Mouse (Mus musculus): ENCODE data around the gene Klb.
A peak's percentile ranks its signal among the peaks of the same experiment; 100 is the strongest.
"Not testable (repeated sequence)": the region's sequence is repeated elsewhere in the genome, so short reads cannot be mapped to it uniquely, and the experiment has no call there.

Klb gene

DNA sequence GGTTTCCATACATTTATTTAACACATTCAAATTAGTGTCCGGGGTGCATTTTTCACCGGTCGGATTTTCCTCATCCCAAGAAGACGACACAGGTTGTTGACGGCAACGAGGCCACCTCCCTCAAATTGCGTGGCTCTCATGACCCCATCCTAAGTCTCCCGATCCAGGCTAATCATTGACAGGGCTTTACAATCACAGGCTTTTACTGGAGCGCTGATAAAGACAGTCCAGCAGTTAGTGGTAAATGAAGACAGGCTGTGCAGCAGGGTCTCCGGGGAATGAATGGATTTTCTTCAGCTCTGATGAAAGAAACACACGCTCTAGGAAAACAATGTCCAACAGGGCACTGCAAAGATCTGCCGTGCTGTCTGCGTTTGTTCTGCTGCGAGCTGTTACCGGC lies at the start of gene Klb:
TSS of gene Klb (plus strand) at position 147 of the 400 bp plus-strand sequence.
- DNase-seq (ENCODE audit: low read depth, low spot score), result no peak

GRCm38 (mm10) chr5:65299623-65300022 lies 48.5 kb upstream of the Klb start:
- DNase-seq (ENCODE audit: low read depth, low spot score), result not testable (repeated sequence)

DNA sequence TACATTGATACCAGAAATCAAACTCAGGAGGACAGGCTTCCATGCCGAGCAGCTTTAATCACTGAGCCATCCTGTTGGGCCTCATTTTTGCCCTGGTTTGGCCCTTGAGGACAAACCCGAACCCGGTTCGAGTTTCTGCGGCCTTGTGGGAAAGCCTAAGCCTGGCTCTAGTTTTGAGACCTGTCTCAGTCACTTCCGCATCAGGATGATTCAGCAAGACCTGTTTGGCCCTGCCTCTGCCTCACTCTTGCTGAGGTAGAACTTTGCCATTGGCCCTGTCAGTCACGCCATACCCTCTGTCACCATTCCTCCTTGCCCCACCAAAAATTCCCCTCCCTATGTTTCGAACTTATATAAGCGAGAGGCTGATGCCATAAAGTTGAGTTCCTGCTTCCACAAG lies 48.0 kb upstream of the Klb start:
- DNase-seq (ENCODE audit: low read depth, low spot score), result no peak

- DNase-seq (ENCODE audit: low read depth, low spot score), result no peak
Measured at GRCm38 (mm10) chr5:65305516-65305915, 42.6 kb upstream of the Klb start.

DNA sequence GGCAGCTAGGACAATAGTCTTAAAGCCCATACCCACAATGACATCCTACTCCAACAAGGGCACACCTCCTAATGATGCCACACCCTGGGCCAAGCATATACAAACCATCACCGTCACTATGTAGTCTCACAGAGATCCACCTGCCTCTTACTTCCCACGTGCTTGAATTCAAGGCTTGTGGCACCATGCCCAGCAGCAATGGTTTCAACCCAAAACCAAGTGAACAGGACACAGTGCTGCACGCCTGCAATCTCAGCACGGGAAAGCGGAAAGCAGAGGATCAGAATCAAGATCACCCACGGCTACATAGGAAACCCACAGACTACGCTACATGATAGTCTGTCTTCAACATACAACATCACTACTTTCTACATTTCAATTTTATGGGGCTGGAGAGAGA lies 39.9 kb upstream of the Klb start:
- no peak for DNase-seq (ENCODE audit: low read depth, low spot score)

DNA sequence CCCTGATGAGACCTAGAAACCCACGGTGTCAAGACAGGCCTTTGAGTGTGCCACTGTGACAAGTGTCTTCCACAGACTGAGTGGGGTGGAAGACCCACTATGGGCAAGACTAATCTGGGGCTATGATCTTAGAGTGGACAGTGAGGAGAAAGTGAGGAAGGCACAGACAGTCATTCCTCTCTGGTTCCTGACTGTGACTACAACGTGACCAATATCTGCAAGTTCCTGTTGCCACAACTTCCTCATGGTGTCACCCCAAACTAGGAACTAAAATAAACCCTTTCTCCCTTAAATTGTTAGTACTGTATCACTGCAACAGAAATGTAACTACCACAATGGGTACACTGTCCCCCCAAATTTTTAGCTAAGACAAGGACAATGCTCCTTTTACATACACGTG lies 39.2 kb upstream of the Klb start:
- no peak for DNase-seq (ENCODE audit: low read depth, low spot score)

- DNase-seq (ENCODE audit: low read depth, low spot score), result no peak
Measured at GRCm38 (mm10) chr5:65319176-65319575, 28.9 kb upstream of the Klb start.

DNA sequence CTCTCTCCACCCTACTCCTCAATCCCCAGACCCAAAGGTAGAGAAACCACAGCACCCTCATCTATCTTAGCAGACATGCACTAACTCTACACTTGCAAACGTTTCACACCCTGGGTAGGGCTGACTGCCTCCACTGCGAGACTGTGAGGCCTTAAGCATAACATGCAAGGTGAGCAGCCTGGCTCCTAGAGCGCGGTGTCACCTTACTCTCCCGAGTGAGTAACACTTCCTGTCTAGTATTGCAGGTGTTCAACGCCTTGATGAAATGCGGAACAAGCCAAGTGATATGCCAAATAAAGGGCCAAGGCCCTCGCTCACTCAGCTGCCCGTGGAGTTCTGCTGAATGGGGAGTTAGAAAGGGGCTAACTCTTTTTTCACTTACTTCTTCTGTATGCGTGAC lies 25.9 kb upstream of the Klb start:
- no peak for DNase-seq (ENCODE audit: low read depth, low spot score)

DNA sequence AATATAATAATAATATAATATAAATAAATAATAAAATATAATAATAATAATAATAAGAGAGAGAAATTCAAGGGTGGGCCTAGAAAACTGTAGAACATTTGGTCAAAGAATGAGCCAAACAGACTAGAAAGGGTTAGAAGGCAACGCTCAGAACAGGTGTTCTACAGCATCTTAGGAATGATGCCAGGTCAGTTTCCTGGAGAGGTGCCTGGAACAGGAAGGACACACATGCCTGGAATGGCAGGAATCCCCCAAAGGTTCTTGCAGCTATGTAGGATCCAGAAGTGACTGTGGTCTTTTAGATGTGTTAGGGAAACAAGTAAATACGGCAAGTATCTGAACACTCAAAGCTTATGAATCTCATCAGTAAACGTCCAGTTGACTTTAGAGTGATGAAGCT lies 23.8 kb upstream of the Klb start:
- DNase-seq (ENCODE audit: low read depth, low spot score), result no peak

GRCm38 (mm10) chr5:65324758-65325355 lies 23.3 kb upstream of the Klb start:
- DNase-seq (ENCODE audit: low read depth, low spot score), result no peak

DNA sequence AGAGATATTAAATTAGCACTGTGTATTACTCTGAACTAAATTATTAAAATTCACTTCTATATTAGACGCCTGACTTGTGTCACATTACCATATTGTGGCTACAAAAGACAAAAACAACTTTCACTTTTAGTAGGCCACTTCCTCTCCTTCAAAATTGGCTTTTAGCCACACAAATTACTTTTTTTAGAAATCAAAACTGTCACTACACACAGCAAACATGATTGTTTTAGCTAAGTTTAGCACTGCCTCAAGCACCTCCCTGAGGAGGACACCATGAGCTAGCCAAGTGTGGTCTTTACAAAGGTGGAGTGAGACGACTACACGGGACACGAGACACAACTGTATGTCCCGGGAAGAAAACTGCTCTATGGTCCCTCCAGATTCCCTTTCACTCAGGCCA lies 21.9 kb upstream of the Klb start:
- no peak for DNase-seq (ENCODE audit: low read depth, low spot score)

DNA sequence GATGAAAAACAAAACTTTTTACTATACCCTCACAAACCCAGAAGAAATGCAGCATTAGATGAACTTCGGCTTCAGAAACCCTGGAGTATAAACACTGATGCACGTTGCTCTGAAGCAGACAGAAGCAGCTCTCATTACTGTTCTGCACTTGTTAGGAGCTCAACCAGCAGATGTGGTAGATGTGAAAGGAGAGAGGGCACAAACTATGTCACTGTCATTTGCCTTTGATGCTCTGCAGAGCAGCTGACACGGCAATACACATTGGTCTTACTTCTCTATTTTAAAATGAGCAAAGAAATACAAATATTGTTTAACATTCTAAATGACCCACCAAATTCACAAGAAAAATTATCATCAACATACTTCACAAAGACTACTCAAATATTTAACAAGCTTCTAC lies 18.1 kb upstream of the Klb start:
- DNase-seq (ENCODE audit: low read depth, low spot score), result no peak

DNA sequence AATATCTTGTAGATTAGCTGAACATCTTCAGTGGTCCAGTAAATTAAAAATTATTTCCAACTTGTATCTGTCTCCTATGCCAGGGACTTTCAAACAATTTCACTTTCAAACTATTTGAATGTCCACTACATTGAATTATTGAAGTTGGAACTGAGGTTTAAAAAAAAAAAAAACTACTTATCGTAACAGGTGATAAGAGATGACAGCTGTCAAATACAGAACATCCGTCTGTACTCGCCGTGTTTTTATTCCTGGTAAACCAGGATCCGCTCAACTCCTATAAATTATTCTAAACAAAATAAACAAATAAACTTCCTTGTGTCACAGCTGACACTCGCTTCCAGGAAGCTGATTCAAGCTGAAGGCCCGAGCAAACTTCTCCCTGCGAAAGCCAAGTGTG lies 13.3 kb upstream of the Klb start:
- DNase-seq (ENCODE audit: low read depth, low spot score), result no peak

DNA sequence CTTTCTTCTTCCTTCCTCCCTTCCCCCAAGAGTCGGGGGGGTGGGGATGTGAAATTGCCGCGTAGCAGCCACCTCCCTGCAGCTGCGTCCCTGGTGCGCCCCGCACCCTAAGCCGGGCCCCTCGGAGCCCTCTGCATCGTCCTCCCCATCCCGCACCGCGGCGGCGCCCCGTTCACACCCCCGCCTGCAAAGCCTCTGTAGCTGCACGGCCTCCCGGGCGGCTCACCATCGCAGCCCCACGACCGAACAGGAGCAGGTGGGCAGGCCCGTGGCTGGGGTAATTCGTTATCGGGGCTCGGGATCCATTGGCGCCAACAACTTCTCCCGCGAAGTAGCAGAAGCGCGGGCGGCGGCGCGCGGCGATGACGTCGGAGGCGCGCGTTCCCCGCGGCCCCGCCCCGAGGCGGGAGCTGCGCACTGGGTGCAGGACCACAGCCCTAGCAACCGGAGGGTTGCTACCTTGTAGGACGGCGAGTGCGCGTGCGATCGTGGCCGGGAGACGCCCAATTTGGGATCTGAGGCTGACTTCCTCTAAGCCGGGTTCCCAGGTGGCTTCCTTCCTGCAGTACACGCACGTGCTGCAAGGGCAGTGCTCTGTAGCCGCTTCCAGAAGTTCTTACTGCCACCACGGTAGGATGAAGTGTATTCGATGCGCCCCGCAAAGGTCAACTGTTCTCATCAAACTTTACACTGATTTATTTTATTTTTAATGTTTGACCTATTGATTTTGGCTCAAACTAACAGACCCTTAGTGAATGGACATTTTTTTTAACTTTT lies 12.6 kb upstream of the Klb start, which contains the start of gene Rfc1:
TSS of gene Rfc1 (minus strand) at position 373 of the 777 bp plus-strand sequence.
- DNase-seq (ENCODE audit: low read depth, low spot score), result peak; percentile 87

DNA sequence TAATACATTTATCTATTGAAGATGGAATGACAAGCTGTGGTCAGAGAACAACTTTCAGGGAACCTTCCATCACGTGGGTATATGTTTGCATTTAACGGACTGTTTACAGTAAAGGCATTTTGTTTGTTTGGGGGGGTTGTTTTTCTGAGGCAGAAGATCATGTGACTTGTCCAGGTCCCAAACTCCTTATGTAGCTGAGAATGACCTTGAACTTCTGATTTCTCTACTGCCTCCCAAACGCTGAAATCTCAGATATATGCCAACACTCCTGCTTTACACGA lies 12.1 kb upstream of the Klb start:
- no peak for DNase-seq (ENCODE audit: low read depth, low spot score)

- no peak for DNase-seq (ENCODE audit: low read depth, low spot score)
Measured at GRCm38 (mm10) chr5:65338394-65338793, 9.7 kb upstream of the Klb start.

DNA sequence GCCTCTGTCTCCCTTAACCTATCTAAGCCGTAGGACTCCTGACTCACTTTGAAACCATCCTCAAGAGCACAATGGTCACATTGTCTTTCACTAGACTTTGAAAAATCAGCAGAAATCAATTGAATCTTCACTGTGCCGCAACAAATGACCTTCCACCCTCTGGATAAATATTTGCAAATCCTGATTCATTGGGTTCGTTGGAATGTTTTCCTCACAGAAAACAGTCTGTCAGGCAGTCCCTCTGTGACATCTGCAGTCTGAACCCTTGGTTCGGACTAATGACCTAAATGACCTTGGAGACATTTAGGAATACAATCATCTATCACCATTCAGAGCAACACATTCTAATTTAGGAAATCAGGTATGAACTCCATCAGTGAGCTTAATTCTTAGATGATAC lies 7.9 kb upstream of the Klb start:
- DNase-seq (ENCODE audit: low read depth, low spot score), result no peak

DNA sequence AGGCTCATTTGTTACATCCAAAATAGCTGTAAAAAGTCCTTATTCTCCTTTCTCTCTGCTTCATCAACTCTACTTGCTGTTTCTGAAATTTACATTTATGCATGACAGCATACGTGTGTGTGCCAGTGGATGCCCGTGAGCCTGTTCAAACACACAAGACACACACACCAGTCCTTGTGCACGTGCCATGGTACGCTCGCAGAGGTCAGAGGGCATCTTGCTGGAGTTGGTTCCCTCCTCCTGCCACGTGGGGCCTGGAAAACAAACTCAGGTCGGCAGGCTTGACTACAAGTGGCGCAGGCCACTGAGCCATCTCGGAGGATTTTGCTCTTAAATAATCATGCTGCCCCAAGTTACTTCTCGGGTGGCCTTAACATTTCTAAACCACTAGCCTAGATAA lies 2.4 kb downstream of the Klb start:
- DNase-seq (ENCODE audit: low read depth, low spot score), result no peak

GRCm38 (mm10) chr5:65354097-65354496 lies 6.0 kb downstream of the Klb start:
- no peak for DNase-seq (ENCODE audit: low read depth, low spot score)

GRCm38 (mm10) chr5:65354985-65355384 lies 6.9 kb downstream of the Klb start:
- no peak for DNase-seq (ENCODE audit: low read depth, low spot score)

DNA sequence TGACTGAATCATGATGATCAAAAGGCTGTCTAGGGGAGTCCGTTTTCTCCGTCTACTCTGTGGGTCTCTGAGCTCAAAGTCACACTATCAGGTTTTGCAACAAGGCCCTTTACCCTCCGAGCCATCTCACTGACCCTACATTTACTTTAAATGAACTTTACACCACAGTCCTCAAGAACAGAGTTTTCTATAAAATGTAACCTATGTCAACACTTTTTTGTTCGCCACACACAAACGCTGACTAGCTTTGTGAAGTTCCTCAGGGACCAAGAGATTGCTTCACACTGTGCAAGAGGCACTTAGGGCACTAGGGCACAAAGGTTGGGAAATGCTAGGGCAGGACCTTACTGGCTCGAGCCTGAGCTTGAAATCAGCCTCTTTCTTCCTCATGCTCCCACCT lies 8.7 kb downstream of the Klb start:
- no peak for DNase-seq (ENCODE audit: low read depth, low spot score)

GRCm38 (mm10) chr5:65357771-65358170 lies 9.7 kb downstream of the Klb start:
- no peak for DNase-seq (ENCODE audit: low read depth, low spot score)

- no peak for DNase-seq (ENCODE audit: low read depth, low spot score)
Measured at GRCm38 (mm10) chr5:65367837-65368236, 19.7 kb downstream of the Klb start.

DNA sequence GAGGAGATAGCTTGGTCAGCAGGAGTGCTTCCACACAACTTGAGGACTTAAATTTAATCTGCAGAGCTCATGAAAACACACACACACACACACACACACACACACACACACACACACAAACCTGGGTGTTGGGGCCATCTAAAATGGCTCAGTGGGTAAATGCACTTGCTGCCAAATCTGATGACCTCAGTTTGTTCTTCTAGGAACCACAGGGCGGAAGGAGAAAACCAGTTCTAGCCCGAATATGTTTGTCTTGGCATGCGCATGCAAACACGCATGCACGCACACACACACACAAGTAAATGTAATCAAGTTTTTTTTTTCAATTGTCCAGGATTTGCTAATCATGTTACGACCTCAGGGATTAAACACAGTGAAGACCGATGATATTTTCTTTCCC lies 23.4 kb downstream of the Klb start:
- DNase-seq (ENCODE audit: low read depth, low spot score), result no peak

Data from embryo, embryonic 11.5 days (tissue).